13 mouse cellular contexts compared by ENCODE assay signal in genomic region chr5:147549016-147549755, GRCm38 (mm10).
"Had no signal": no experiment of that assay in that cellular context is flagged by ENCODE, and none has a peak within 500 bp of the region (broad histone marks: within the 10 kb centered on the region; RNA-seq: fewer than 3 reads in every experiment).

No protein-coding gene starts in this region.

- H3K9ac ChIP-seq: intestine, embryonic 15.5 days; liver, embryonic 12.5 days; lung, embryonic 15.5 days; midbrain, embryonic 13.5 days; stomach, embryonic 15.5 days had no signal

- H3K9me3 ChIP-seq: intestine, embryonic 15.5 days; limb, embryonic 10.5 days; liver, embryonic 12.5 days; lung, embryonic 15.5 days; megakaryocyte, embryonic 14.5 days; midbrain, embryonic 13.5 days; stomach, embryonic 15.5 days had no signal

- H3K27ac ChIP-seq: intestine, embryonic 15.5 days; left cerebral cortex, adult 2 months; limb, embryonic 10.5 days; liver, embryonic 12.5 days; lung, embryonic 15.5 days; macrophage; midbrain, embryonic 13.5 days; stomach, embryonic 15.5 days had no signal

- DNase-seq: lung, postnatal 14 days; right cerebral cortex, postnatal 14 days; thymus, adult 2 months; thymus, postnatal 25 days had no signal

- H3K4me3 ChIP-seq: intestine, embryonic 15.5 days; left cerebral cortex, adult 2 months; limb, embryonic 10.5 days; liver, embryonic 12.5 days; lung, embryonic 15.5 days; megakaryocyte, embryonic 14.5 days; midbrain, embryonic 13.5 days; stomach, embryonic 15.5 days had no signal

- H3K27me3 ChIP-seq: intestine, embryonic 15.5 days; liver, embryonic 12.5 days; lung, embryonic 15.5 days; megakaryocyte, embryonic 14.5 days; midbrain, embryonic 13.5 days; stomach, embryonic 15.5 days had no signal

- H3K4me1 ChIP-seq: intestine, embryonic 15.5 days; liver, embryonic 12.5 days; midbrain, embryonic 13.5 days; stomach, embryonic 15.5 days had no signal

- H3K4me2 ChIP-seq: intestine, embryonic 15.5 days; liver, embryonic 12.5 days; lung, embryonic 15.5 days; midbrain, embryonic 13.5 days; stomach, embryonic 15.5 days had no signal

- ATAC-seq: intestine, embryonic 15.5 days; liver, embryonic 12.5 days; midbrain, embryonic 13.5 days had no signal
